Mouse (Mus musculus) c-Kit-positive CD71-positive TER-119-negative erythroid progenitor cells, embryonic 14.5 days (primary cell): ENCODE results near the gene Ntm.

ENCODE experiments used
- DNase-seq: peaks from one replicate; pipeline ENCODE4 v3.0.0-alpha.2; 2013; ENCODE audit warnings: low read depth

Ntm gene

GRCm38 (mm10) chr9:29802071-29802705 is 160.8 kb downstream of the Ntm start:
- DNase-seq = no peak

GRCm38 (mm10) chr9:29796281-29796680 is 166.7 kb downstream of the Ntm start:
- no peak for DNase-seq

GRCm38 (mm10) chr9:29791199-29791915 is 171.6 kb downstream of the Ntm start:
- no peak for DNase-seq

GRCm38 (mm10) chr9:29790017-29790416 is 172.9 kb downstream of the Ntm start:
- DNase-seq = no peak

GRCm38 (mm10) chr9:29788855-29789254 is 174.1 kb downstream of the Ntm start:
- no peak for DNase-seq

- DNase-seq = no peak
These were observed 175.5 kb downstream of the Ntm start for GRCm38 (mm10) chr9:29787408-29787807.

- DNase-seq = no peak
These were observed 180.2 kb downstream of the Ntm start for GRCm38 (mm10) chr9:29782697-29783096.

GRCm38 (mm10) chr9:29779739-29780138 is 183.2 kb downstream of the Ntm start:
- DNase-seq = no peak

GRCm38 (mm10) chr9:29776951-29777350 is 186.0 kb downstream of the Ntm start:
- no peak for DNase-seq

- DNase-seq = no peak
These were observed 186.4 kb downstream of the Ntm start for GRCm38 (mm10) chr9:29776542-29776941.

- no peak for DNase-seq
These were observed 186.9 kb downstream of the Ntm start for GRCm38 (mm10) chr9:29776030-29776429.

GRCm38 (mm10) chr9:29772625-29773388 is 190.1 kb downstream of the Ntm start:
- DNase-seq = no peak

GRCm38 (mm10) chr9:29771870-29772269 is 191.1 kb downstream of the Ntm start:
- DNase-seq = no peak

- DNase-seq = no peak
These were observed 191.7 kb downstream of the Ntm start for GRCm38 (mm10) chr9:29771071-29771785.

- no peak for DNase-seq
These were observed 193.6 kb downstream of the Ntm start for GRCm38 (mm10) chr9:29769361-29769760.

GRCm38 (mm10) chr9:29765990-29766980 is 196.7 kb downstream of the Ntm start:
- DNase-seq = no peak

GRCm38 (mm10) chr9:29763338-29763737 is 199.6 kb downstream of the Ntm start:
- DNase-seq = no peak

- no peak for DNase-seq
These were observed 200.9 kb downstream of the Ntm start for GRCm38 (mm10) chr9:29761952-29762586.

- DNase-seq = no peak
These were observed 201.4 kb downstream of the Ntm start for GRCm38 (mm10) chr9:29761511-29761910.

- DNase-seq = no peak
These were observed 203.0 kb downstream of the Ntm start for GRCm38 (mm10) chr9:29759940-29760339.

- no peak for DNase-seq
These were observed 203.9 kb downstream of the Ntm start for GRCm38 (mm10) chr9:29759060-29759459.
